Mouse (Mus musculus): ENCODE results near the gene Gls.
A peak's percentile ranks its signal among the peaks of the same experiment; 100 is the strongest.

Gls gene

DNA sequence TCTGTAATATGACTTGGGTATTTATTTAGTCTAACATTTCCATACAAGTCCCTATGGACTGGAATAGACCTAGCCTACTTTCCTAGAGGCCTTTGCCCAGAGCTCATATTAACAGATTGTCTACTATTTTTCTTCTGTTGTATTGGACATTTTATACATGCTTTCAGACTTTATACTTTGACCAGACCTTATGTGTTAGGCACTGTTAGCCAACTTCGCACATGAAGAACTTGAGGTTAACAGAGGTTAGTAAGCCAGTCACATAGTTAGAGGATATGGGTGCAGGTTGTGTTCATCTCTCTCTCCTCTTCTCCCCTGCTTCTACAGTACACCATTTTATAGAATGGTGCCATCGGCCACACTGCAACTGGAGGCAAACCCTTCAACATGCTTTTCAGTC, 75.0 kb downstream of the Gls start:
- DNase-seq (ENCODE audit: low spot score in 2 of 2): no peak

DNA sequence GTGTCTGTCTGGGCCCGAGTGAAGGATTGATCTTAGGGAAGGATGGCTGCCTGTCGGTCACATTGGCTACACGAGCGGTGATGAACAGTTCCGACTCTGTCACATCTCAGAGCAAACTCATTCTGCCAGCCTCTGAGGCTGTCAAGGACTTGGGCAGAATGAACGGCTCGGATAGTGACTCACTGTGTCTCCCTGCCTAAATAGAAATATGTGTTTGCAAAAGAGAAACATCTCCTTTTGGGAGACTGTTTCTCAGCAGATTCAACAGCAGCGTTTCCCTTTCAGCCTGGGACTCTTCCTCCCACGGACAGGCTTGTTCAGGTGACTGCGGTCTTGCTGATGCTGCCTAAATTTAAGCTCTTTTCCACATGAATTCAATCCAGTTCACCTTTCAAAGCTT, 76.7 kb downstream of the Gls start:
- DNase-seq (ENCODE audit: low spot score in 2 of 2): no peak

DNA sequence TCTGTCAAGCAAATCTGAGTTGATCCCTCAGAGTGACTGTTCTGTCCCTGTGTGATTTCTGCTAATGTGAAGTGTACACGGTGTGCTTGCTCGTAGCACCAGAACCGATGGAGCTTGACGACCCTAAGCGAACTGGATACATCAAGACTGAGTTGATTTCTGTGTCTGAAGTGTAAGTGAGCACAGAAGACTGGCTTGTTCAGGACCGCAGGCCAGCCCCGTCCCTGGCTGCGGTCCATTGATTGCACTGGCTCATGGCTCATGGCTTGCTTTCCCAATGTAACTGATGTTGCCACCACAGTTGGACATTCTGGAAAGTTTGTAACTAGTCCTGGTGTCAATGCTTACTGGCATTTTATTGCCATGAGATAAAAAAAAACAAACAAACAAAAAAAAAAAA, 78.1 kb downstream of the Gls start:
- DNase-seq (ENCODE audit: low spot score in 2 of 2): no peak

DNA sequence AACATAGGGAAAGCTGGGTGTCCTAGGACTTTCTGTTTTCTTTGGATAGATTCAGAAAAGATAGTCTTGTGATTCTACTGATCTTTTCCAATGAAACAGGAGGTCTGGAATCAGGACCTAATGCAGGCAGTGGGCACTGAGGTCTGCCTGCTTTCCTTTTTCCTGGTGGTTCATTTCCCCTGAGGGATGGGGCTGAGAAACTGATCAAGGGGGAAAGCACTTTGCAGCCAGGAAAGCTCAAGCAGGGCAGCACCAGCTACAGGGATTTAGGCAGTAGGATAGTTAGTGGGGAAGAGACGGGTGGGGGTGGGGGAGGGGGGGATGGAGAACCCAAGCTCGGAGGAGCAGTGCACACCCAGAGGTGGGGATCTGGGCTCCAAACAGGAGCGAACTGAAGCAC, 80.1 kb downstream of the Gls start:
- no peak for DNase-seq (ENCODE audit: low spot score in 2 of 2)

DNA sequence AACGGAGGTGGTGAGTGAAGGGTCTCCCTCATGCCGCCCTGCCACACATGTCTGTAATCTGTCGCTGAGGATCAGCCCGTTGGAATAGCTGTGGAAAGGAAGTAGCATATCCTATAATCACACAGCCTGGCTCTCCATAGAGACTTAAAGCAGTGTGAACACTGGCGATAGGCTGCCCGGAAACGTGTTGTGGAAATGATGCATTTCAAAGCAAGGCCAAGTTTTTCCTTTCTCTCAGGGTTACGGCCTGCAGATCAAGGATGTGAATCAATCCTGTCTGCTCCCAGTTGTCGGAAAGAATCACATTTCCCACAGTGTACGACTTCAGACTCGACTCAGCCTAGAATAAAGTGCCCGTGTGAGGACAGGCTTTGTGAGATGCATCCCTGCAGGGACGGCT, 80.7 kb downstream of the Gls start:
- peak; percentile 43 to 56 for DNase-seq (ENCODE audit: low spot score in 2 of 2)

DNA sequence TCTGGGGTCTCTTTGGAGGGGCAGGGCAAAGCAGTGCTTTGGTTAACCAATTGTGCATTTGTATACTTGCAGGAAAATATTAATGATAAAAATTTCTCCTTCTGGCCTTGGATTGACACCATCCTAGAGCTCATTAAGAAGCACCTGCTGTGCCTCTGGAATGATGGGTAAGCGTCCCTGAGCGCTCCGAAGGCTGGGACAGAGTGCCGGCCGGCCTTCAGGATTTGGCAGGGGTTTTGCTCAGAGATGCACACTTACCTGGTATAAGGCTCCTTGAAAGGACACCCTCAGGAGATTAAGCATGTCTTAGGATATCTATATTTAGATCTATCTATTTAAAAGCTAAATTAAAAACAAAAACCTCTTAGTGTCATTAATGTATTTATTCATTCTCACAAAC, 81.9 kb downstream of the Gls start:
- no peak for DNase-seq (ENCODE audit: low spot score in 2 of 2)

DNA sequence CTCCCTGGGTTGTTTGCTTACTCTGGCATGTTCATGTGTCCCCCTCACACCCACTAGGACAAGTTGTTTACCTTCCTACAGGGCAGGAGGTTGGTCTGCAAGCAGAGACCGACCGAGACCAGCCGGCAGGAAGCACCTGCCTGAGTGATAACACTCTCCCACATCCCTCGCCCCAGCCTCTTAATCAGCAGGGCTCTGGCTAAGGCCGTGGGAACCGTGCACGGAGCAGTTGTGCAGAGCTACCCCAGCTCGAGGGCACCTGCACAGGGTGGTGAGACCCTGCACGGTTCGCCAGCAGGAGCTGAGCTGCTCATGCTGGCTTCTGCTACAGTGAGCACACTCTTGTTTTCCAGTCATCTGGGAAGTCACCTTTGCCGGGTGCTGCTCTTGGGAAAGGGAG, 82.4 kb downstream of the Gls start:
- DNase-seq (ENCODE audit: low spot score in 2 of 2): peak in 1 of 2 experiments; percentile 57

DNA sequence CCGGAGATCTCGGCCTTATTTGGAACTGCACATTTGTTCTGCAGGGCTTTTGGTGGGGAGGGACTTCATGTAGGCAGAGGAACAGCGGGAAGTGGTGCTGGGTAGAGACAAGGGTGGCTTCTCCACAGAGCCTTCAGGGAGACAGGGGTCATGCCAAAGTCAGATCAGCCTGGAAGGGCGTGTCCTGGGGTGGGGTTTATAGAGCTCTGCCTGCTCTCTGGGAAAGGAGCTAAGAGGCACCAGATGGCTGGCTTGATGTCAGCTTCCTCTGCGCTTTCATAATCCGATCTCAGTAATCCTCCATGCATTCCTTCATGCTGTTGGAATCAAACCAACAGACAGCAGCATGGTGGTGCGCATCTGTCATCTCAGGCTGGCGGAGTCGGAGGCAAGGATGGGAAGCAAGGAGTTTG, 83.1 kb downstream of the Gls start:
- DNase-seq (ENCODE audit: low spot score in 2 of 2): peak; percentile 59 to 66

DNA sequence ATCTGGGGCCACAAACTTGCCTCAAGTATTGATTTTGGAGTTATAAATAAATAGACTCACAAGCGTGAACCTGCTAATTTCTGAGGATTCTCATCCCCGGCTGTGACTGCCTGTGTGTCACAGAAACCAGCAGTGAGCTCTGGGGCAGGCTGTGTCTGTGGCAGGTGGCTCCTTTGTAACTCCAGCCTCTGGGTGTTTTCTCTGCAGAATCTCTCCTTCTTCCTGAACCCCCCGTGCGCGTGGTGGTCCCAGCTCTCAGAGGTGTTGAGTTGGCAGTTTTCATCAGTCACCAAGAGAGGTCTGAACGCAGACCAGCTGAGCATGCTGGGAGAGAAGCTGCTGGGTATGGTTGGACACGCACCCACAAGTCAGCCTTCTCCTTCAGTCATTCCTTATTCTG, 84.3 kb downstream of the Gls start:
- no peak for DNase-seq (ENCODE audit: low spot score in 2 of 2)

DNA sequence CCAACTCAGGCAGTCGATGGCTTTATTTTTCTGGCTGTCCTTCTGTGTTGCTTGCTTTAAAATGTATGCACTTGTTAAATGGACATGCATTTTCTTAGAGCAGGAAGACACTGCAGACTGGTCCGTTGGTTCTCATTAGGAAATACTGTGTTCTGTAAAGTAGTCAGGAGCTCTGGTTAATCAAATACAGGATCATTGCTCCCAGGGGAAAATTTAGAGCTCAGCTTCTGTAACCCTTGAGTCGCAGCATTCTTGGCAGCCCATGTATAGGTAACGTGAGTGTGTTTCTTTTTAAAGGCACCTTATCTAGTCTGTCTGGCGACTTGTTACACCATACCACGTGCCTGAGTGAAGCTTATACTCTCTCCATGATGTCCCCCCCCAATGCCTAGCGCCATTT, 84.9 kb downstream of the Gls start:
- DNase-seq (ENCODE audit: low spot score in 2 of 2): no peak

DNA sequence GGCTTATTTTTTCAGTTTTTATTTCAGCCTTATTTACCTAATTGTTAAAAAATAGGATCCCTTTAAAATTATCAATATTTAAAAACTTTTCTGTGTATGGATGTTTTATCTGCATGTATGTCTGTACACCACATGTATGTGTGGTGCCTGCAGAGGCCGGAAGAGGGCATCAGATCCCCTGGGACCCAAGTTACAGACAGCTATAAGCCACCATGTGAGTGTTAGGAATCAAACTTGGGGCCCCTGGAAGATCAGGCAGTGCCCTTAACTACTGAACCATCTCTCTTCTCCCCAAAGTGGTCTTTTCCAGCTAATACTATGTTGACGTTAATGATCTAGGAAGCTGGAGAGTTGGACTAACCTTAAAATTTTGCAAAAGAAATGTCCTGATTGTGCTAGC, 85.6 kb downstream of the Gls start:
- no peak for DNase-seq (ENCODE audit: low spot score in 2 of 2)

DNA sequence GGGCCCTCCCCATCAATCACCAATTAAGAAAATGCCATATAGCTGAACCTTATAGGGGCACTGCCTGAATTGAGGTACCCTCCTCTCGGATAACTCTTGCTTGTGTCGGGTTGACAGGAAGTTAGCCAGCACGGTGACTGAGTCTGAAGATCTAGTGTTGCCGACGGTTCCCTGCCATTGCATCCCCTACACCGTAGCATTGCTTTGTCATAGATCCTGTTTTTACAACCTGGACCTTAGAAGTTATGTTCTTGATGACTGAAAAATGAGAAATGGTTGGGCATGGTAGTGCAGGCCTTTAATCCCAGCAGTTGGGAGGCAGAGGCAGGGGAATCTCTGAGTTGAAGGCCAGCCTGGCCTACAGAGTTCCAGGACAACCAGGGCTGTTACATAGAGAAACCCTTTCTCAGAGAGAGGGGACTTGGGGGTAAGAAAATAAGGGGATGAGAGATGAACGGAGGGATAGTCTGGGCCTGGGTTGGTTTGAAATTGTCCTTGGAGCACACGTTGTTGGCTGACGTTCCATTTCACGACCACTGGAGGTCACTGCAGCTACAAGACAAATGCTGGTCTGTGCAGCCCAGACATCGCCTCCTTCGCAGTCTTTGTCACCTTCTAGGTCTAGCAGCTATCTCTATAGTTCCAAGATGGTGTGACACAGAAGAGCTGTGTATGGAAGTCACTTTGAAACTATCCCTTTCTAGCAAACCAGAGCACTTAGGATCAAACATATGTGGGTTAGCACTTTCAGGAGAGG, 86.6 kb downstream of the Gls start:
- DNase-seq (ENCODE audit: low spot score in 2 of 2): peak in 1 of 2 experiments; percentile 30

DNA sequence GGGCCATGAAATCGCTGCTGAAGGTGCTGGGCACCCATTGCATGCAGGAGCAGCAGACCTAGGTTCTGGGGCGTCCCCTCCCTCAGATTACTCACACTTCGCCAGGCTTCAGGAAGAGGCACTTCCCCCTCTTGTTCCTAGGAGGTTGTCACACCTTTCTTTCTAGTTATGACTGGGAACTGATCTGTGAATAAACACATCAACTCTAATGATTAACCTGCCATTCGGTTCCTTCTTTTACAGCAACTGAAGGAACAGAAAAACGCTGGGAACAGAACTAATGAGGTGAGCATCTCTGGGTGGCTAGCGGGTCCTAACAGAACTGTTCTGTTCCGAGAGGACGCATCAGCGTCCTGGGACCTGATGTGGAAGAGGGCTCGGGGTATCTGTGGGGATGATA, 88.1 kb downstream of the Gls start:
- no peak for DNase-seq (ENCODE audit: low spot score in 2 of 2)

DNA sequence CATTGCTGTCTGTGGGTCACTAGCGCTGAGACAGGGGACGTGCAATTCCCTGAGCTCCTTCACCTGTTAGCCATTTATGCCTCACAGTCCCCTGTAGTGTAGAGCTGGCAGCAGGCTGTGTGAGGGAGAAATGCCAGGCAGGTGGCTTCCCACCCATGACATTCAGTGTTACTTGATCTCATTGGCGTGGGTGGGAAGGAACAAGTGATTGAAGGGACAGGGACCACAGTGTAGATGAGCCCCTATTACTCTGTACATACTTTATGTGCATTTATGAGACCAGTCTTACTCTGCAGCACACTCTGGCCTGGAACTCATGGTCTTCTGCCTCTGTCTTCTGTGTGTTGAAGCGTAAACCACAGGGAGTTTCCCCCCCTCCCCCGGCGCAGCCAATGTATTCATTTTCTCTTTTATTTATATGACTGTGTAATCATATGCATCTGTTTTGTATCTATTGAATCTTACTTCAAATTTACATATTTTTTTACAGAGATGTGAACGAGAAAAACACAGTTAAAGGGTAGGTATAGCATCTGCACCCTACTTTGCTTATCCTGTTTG, 89.4 kb downstream of the Gls start:
- DNase-seq (ENCODE audit: low spot score in 2 of 2): no peak

DNA sequence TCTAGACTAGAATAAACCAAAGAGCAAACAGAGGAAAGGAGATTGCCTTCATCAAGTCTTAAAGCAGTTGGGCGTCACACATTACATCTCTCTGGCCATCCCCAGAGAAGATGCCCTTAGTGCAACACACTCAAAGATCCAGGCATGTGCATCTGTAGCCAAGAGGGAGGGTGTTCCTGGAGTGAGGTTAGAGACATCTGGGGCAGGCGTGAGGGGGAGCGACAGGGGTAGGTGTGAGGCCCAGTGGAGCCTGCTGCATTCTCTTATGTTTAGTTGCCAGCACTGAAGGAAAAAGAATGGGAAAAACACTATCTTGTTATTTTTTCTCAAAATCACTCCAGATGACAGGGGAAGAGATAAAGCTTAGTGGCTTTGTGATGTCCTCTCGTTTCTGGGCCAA, 89.8 kb downstream of the Gls start:
- no peak for DNase-seq (ENCODE audit: low spot score in 2 of 2)

DNA sequence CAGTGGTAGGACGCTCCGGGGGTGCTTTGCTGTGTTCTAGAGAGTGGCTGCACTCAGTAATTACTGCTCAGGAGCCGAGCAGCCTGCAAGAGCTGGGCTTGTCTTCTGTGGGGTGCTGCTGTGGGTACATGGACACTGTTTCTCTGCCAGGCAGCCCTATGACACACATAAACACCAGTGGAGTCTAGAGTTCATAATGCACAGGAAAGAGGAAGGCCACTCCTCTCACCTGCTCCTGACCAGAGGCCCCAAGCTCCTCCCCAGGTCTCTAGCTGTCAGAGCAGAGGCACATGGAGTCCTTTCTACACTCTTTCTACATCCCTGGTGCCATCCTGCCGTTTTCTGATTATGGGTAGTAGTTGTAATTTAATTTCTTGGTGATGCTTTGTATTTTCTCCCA, 90.9 kb downstream of the Gls start:
- no peak for DNase-seq (ENCODE audit: low spot score in 2 of 2)

DNA sequence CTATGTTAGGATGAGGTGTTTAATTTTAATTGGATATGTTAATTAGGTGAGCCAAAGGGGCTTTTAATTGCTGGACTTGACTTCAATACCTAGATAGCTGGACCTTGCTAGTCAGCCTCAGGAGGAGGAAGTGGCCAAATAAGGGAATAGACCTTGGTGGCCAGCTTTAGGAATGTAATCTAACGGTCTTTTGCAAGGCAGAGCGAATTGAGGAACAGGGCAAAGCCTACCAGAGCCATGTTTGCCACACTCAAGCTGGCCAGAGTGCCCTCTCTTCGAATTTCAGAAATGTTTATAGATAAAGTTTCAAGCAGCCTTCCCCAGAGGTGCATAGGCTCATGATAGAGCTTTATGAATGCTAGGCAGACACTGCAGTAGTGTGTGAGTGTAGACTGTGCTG, 91.5 kb downstream of the Gls start:
- no peak for DNase-seq (ENCODE audit: low spot score in 2 of 2)

DNA sequence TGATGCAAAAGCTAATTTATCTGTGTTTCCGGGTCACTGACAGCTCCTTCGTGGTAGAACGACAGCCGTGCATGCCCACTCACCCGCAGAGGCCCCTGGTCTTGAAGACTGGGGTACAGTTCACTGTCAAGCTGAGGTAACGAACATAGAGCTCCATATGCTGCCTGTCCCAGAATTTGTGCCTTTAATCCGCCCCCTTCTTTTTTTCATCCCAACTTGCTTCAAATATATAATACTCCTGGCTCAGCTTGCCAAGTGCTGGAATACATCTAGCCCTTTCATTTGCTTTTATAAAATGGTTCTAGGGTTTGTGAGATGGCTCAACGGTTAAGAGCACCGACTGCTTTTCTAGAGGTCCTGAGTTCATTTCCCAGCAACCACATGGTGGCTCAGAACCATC, 92.5 kb downstream of the Gls start:
- no peak for DNase-seq (ENCODE audit: low spot score in 2 of 2)

DNA sequence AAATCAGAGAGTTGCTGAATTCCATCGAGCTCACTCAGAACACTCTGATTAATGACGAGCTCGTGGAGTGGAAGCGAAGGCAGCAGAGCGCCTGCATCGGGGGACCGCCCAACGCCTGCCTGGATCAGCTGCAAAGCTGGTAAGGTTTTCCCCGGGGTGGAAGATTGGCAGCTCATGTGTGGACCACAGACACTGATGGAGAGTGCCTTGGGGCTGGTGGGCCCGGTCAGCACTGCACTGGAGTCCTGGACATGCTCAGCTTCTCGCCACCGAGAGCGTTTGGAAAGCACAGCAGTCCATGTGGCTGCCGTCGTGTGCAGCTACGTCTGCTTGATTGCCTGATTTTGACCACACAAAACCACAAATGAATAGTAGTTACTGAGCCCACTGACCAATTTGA, 95.7 kb downstream of the Gls start:
- no peak for DNase-seq (ENCODE audit: low spot score in 2 of 2)

DNA sequence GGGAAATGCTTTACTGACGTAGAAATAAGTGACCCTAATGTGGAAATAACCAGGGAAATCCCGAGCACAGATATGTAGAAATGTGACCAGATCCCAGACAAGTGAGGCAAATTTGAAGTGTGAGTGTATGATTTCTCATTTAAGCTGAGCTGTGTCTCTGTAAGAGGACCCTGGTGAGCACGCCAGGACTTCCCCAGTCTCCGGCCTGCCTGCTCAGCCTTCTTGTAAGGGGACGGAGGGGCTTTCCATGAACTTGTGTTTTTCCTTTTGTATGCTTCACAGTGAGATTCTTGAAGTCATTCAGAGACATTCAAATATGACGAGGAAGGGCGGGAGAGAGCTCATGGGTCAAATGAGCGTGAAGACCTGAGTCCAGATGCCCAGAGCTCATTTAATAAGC, 99.8 kb downstream of the Gls start:
- DNase-seq (ENCODE audit: low spot score in 2 of 2): no peak

DNA sequence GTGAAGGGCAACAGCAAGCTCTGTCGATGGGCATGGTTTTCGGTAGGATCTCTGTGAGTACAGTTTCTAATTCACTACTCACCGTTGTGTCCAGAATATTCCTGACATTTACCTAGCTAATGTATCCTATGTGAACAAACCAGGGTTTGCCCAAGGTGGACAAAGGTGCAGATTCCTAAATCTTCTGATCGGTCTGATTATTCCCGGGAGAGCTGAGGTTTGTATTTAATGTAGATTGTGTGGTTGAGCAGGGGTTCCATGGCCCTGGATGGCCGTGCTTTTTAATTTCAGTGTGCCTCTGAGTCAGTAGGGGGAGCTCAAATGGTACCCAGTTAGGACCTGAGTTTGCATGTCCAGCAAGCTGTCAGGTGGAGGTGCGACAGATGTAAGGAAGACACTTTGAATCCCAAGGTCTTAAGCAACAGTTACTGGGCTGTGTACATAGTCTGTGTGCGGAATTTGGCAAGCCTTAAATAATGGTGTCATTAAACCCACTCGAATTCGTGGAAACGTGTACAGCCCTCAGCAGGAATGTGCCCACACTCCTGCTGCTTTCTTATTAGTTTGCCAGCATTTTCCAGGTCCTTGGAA, 101.2 kb downstream of the Gls start:
- DNase-seq (ENCODE audit: low spot score in 2 of 2): no peak

DNA sequence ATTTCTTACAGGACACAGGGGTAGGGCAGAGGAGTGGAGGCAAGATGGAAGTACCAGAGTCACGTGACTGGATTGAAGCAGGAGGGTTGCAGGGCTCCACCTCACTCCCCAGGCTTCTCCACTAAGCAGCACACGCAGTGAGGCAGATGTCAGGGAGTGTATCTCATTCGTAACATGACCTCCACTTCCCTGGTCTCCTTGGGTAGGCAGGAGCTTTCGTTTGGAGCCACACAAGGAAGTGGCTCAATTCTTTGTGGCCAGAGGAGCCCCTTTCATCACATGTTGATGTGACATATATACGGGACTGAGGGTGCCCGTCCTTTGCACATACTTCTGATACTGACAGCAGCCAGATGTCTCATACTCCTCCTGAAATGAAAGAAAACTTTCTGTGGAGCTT, 103.2 kb downstream of the Gls start:
- DNase-seq (ENCODE audit: low spot score in 2 of 2): no peak

DNA sequence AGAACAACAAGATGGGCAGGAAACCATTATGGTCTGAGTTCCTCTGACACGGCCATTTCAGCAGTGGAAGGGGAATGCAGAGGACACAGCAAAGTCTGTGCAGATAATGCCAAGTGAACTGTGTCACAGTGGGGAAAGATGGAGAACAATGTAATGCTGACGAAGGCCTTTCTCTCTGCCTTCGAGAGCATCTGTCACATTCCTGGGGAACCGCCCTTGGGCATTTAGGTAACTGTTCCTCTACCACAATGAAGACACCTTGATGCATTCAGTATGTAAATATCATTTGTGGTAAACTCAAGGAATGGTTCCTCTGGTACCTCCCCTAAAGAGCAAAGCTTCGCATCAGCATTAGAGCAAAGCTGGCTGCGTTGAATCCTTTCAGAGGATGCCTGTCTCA, 105.7 kb downstream of the Gls start:
- DNase-seq (ENCODE audit: low spot score in 2 of 2): no peak

DNA sequence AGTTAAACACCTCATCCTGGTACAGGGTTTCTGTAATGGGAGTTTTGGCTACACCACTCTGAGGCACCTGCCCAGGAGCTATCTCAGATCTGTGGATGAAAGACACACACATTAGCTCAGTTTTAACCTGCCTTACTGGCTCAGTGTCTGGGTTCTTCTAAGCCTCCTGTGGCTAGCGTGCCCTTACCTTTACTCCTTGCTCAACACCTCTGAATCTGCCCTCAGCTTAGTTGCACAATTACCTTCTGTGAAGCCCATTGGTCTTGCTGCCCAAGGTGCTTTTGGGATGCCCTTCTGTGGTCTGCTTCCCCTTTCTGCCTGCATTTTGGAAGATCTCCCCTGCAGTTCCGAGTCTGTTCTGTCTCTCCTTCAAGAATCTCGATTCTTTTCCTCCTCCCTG, 108.2 kb downstream of the Gls start:
- no peak for DNase-seq (ENCODE audit: low spot score in 2 of 2)

All from heart, adult 9 months (tissue).